Mouse (Mus musculus) midbrain, embryonic 15.5 days (tissue): ENCODE measurements at regions not wholly inside any gene's neighbourhood (a gene's known extent, or its start where the extent isn't known, plus 50 kb on each side); places are given as distances from the start of the nearest gene placed in this dataset.

Experiments used
- ATAC-seq: fragments of 200-750 bp; cut with Nextera tagmentation; replicated peaks from 2 replicates; pipeline ENCODE4 v1.8.0; 2017; ENCODE audit warnings: moderate TSS enrichment
- H3K27ac ChIP-seq: fragments of 300-500 bp; sonication (generic); 2 replicates; pipeline ENCODE4 v1.5.1; 2015; ENCODE audit warnings: mild to moderate bottlenecking, inconsistent platforms
- H3K27me3 ChIP-seq: fragments of 300-500 bp; sonication (generic); replicated peaks from 2 replicates; pipeline ENCODE4 v1.6.1; 2015; ENCODE audit warnings: inconsistent platforms
- H3K36me3 ChIP-seq: fragments of 300-500 bp; sonication (generic); replicated peaks from 2 replicates; pipeline ENCODE4 v1.6.1; 2015; ENCODE audit warnings: inconsistent platforms
- H3K4me1 ChIP-seq: fragments of 300-500 bp; sonication (generic); 2 replicates; pipeline ENCODE4 v1.6.1; 2015; ENCODE audit warnings: inconsistent platforms
- H3K4me2 ChIP-seq: fragments of 300-500 bp; sonication (generic); 2 replicates; pipeline ENCODE4 v1.6.1; 2015; ENCODE audit warnings: inconsistent platforms, mild to moderate bottlenecking, moderate library complexity
- H3K4me3 ChIP-seq: fragments of 300-500 bp; sonication (generic); 2 replicates; pipeline ENCODE4 v1.5.1; 2015; ENCODE audit warnings: mild to moderate bottlenecking, inconsistent platforms
- H3K9ac ChIP-seq: fragments of 300-500 bp; sonication (generic); 2 replicates; pipeline ENCODE4 v1.6.1; 2015; ENCODE audit warnings: mild to moderate bottlenecking, inconsistent platforms
- H3K9me3 ChIP-seq: fragments of 300-500 bp; sonication (generic); 2 replicates; pipeline ENCODE4 v1.6.1; 2016; ENCODE audit warnings: inconsistent platforms
- WGBS: fragments of 180-500 bp; shearing (Covaris S2); methylation state at CpG from one replicate; pipeline ENCODE4 v1.1.7; 2015; ENCODE audit warnings: mixed read lengths; 5-methylcytosine and 5-hydroxymethylcytosine counted together

- Histone ChIP-seq H3K9ac (no peak overlapping the region), H3K4me3 (no peak overlapping the region), H3K36me3 (no peaks in the 10 kb centered on the region), H3K9me3 (no peaks in the 10 kb centered on the region), H3K4me2 (no peak overlapping the region), H3K27ac (0 out of 2 replicates have a peak overlapping the region, but pooled peaks have one; percentile 12), H3K27me3 (no peaks in the 10 kb centered on the region), H3K4me1 (0 out of 2 replicates have a peak, but pooled peaks cover 4% of the 10 kb centered on the region)
- 0 out of 2 replicates have a peak, but pooled peaks have one; percentile 56 for ATAC-seq
- 24% methylated on average over 11 of the region's 11 CpGs for WGBS
These were observed 160.9 kb upstream of the Egln3 start for GRCm38 (mm10) chr12:54364381-54365095.

DNA sequence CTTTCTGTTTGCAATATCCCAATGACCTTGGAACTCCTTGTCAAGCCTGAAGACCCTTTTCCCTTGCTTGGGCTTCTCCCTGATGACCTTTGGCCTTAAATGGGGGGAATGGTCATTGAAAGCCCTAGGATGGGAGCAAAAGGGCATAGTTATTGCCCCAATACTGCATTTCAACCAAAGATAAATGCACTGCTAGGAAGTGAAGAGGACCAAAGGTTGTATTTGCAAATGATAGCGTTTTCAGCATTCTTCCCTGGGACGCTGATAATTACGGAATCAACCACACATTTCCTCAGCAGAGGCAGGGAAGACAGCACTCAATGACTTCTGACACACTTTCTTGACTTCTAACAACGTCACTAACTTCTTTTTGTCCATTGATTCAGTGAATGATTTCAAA, 158.1 kb upstream of the Egln3 start:
- Histone ChIP-seq H3K4me3 (no peak overlapping the region), H3K9ac (no peak overlapping the region), H3K4me2 (no peak overlapping the region), H3K36me3 (no peaks in the 10 kb centered on the region), H3K9me3 (no peaks in the 10 kb centered on the region), H3K27ac (no peak overlapping the region), H3K4me1 (0 out of 2 replicates have a peak, but pooled peaks cover 4% of the 10 kb centered on the region), H3K27me3 (no peaks in the 10 kb centered on the region)
- no peak for ATAC-seq
- WGBS = 94% methylated on average over 4 of the region's 4 CpGs

DNA sequence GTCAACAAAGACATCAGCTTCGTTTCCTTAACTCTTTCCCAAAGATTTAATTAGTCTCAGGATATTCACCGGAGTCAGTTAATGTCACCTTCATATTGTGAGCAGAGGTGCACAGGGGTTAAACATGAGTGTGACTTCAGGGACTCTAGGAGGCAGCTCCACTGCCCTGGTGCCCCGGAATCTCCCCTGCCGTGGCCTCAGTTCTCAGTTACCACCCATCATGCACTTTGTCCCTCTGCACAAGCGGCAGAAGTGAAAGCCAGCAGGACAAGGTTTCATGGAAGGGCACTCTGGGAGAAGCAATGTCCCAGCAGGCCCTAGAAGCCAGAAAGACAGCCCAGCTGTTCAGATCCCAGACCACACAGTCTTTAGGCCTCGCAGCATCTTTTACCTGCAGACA, 150.5 kb upstream of the Egln3 start:
- Histone ChIP-seq H3K27ac (no peak overlapping the region), H3K4me3 (no peak overlapping the region), H3K9me3 (no peaks in the 10 kb centered on the region), H3K9ac (no peak overlapping the region), H3K36me3 (no peaks in the 10 kb centered on the region), H3K4me2 (no peak overlapping the region), H3K27me3 (no peaks in the 10 kb centered on the region), H3K4me1 (peaks cover 9% of the 10 kb centered on the region)
- 30% methylated on average over 6 of the region's 6 CpGs for WGBS
- ATAC-seq = no peak

GRCm38 (mm10) chr12:54353694-54354093, 150.0 kb upstream of the Egln3 start:
- no peak overlapping the region for H3K9ac ChIP-seq
- no peaks in the 10 kb centered on the region for H3K9me3 ChIP-seq
- H3K36me3 ChIP-seq = no peaks in the 10 kb centered on the region
- H3K4me3 ChIP-seq = no peak overlapping the region
- no peak overlapping the region for H3K27ac ChIP-seq
- no peaks in the 10 kb centered on the region for H3K27me3 ChIP-seq
- peaks cover 9% of the 10 kb centered on the region for H3K4me1 ChIP-seq
- no peak overlapping the region for H3K4me2 ChIP-seq
- 41% methylated on average over 7 of the region's 7 CpGs for WGBS
- ATAC-seq = no peak

- Histone ChIP-seq H3K4me1 (peaks cover 9% of the 10 kb centered on the region), H3K36me3 (no peaks in the 10 kb centered on the region), H3K9ac (no peak overlapping the region), H3K4me3 (no peak overlapping the region), H3K27me3 (no peaks in the 10 kb centered on the region), H3K4me2 (peak overlapping the region; percentile 26), H3K9me3 (no peaks in the 10 kb centered on the region), H3K27ac (peak overlapping the region; percentile 35)
- ATAC-seq = no peak
- 50% methylated on average over 10 of the region's 10 CpGs for WGBS
These were observed 149.4 kb upstream of the Egln3 start for GRCm38 (mm10) chr12:54352963-54353606.

- ATAC-seq = no peak
- no peaks in the 10 kb centered on the region for H3K9me3 ChIP-seq
- no peaks in the 10 kb centered on the region for H3K27me3 ChIP-seq
- no peak overlapping the region for H3K4me2 ChIP-seq
- peaks cover 9% of the 10 kb centered on the region for H3K4me1 ChIP-seq
- H3K4me3 ChIP-seq = no peak overlapping the region
- H3K9ac ChIP-seq = no peak overlapping the region
- WGBS = 31% methylated on average over 1 of the region's 1 CpGs
- H3K36me3 ChIP-seq = no peaks in the 10 kb centered on the region
- no peak overlapping the region for H3K27ac ChIP-seq
These were observed 146.6 kb upstream of the Egln3 start for GRCm38 (mm10) chr12:54350293-54350692.

GRCm38 (mm10) chr12:54349403-54349802, 145.7 kb upstream of the Egln3 start:
- 55% methylated on average over 2 of the region's 2 CpGs for WGBS
- peaks cover 9% of the 10 kb centered on the region for H3K4me1 ChIP-seq

GRCm38 (mm10) chr12:54343493-54343892, 139.8 kb upstream of the Egln3 start:
- H3K4me1 ChIP-seq = no peaks in the 10 kb centered on the region
- no peak for ATAC-seq
- 91% methylated on average over 5 of the region's 5 CpGs for WGBS

More at GRCm38 (mm10) chr12:54349403-54349802, 145.7 kb upstream of the Egln3 start:
- Histone ChIP-seq H3K27ac (no peak overlapping the region), H3K4me3 (no peak overlapping the region), H3K4me2 (no peak overlapping the region), H3K9ac (no peak overlapping the region), H3K36me3 (no peaks in the 10 kb centered on the region), H3K27me3 (no peaks in the 10 kb centered on the region), H3K9me3 (no peaks in the 10 kb centered on the region)
- no peak for ATAC-seq

DNA sequence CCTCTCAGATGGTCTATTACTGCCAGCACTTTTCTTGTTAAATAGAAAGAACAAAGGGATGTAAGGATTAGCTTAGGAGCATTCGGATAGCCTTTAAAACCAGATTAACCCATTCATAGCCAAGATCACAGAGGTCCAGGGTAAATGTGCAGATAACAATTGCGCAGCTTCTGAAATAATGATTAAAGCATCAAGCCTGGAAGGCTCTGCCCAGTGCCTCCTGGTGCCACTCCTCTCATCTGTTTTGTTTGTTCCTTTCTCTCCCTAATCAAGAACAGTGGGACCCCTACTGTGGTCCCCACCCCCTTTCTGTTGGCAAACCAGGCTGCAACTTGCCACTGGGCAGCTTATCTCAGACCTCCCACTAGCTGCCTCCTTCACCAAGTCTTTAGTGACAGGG, 131.8 kb upstream of the Egln3 start:
- Histone ChIP-seq H3K9ac (no peak overlapping the region), H3K36me3 (no peaks in the 10 kb centered on the region), H3K27ac (0 out of 2 replicates have a peak overlapping the region, but pooled peaks have one; percentile 9), H3K9me3 (no peaks in the 10 kb centered on the region), H3K27me3 (no peaks in the 10 kb centered on the region), H3K4me1 (peaks cover 17% of the 10 kb centered on the region), H3K4me2 (peak overlapping the region; percentile 7; the same call in 1 of the 2 replicates), H3K4me3 (no peak overlapping the region)
- no peak for ATAC-seq
- WGBS = 13% methylated on average over 2 of the region's 2 CpGs

More at GRCm38 (mm10) chr12:54343493-54343892, 139.8 kb upstream of the Egln3 start:
- H3K4me2 ChIP-seq = no peak overlapping the region
- H3K27me3 ChIP-seq = no peaks in the 10 kb centered on the region
- no peaks in the 10 kb centered on the region for H3K9me3 ChIP-seq
- no peak overlapping the region for H3K4me3 ChIP-seq
- no peak overlapping the region for H3K9ac ChIP-seq
- H3K36me3 ChIP-seq = no peaks in the 10 kb centered on the region
- H3K27ac ChIP-seq = no peak overlapping the region

DNA sequence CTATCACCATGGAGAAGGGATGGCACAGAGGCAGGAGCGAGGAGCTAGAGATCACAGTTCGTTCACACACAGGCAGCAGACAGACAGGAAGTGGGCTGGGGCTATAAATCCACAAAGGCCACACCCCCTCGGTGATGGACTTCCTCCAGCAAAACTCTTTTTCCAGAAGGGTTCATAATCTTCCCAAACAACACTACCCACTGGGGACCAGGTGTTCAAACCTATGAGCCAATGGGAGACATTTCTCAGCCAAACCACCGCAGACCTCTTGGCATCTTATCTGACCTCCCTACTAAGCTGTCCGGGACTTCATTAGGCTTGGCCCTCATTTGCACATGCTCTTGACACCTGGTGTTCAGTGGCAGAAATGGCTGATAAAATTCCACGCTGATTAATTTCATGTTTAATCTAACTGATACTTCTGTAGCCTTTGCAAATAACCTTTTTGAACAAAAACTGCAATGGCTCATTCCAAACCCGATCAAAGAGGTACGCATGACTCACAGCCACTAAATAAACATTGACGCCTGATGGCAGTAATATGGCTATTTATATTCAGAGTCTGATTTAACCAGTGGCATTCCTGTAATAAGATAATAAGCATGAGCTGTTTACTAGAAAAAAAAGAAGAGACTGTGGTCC, 131.0 kb upstream of the Egln3 start:
- Histone ChIP-seq H3K27me3 (no peaks in the 10 kb centered on the region), H3K4me2 (no peak overlapping the region), H3K4me1 (peaks cover 17% of the 10 kb centered on the region), H3K36me3 (no peaks in the 10 kb centered on the region), H3K9me3 (no peaks in the 10 kb centered on the region), H3K27ac (peak overlapping the region; percentile 32; the same call in 1 of the 2 replicates), H3K9ac (no peak overlapping the region), H3K4me3 (no peak overlapping the region)
- peak; percentile 50; the same call in 1 of the 2 replicates for ATAC-seq
- 30% methylated on average over 9 of the region's 9 CpGs for WGBS

GRCm38 (mm10) chr12:54333632-54334321, 130.1 kb upstream of the Egln3 start:
- no peaks in the 10 kb centered on the region for H3K27me3 ChIP-seq
- no peak overlapping the region for H3K4me2 ChIP-seq
- 0 out of 2 replicates have a peak, but pooled peaks have one; percentile 11 for ATAC-seq
- no peaks in the 10 kb centered on the region for H3K9me3 ChIP-seq
- H3K36me3 ChIP-seq = no peaks in the 10 kb centered on the region
- H3K9ac ChIP-seq = no peak overlapping the region
- no peak overlapping the region for H3K4me3 ChIP-seq
- WGBS = 74% methylated on average over 14 of the region's 14 CpGs
- no peak overlapping the region for H3K27ac ChIP-seq
- H3K4me1 ChIP-seq = peaks cover 17% of the 10 kb centered on the region

DNA sequence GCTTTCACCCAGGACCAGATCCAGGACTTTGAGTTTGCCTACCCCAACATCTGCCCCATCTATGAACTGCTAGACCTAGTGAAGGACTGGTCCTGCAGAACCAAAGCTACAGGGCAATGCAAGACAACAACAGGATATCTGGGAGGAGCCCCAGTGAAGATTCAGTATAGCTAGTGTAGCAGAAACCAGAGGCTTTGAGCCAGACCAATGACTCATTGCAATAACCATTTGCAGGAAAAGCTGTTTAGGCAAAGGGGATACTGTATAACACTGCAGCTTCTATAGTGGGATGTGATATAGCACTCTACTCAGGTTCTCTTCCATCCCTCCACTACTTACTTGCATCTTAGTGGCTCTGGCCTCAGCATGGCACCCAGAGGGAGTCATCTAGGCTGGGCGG, 123.8 kb upstream of the Egln3 start:
- Histone ChIP-seq H3K4me2 (no peak overlapping the region), H3K36me3 (no peaks in the 10 kb centered on the region), H3K9me3 (no peaks in the 10 kb centered on the region), H3K27ac (no peak overlapping the region), H3K4me3 (no peak overlapping the region), H3K27me3 (no peaks in the 10 kb centered on the region), H3K4me1 (no peaks in the 10 kb centered on the region), H3K9ac (no peak overlapping the region)
- no peak for ATAC-seq
- 79% methylated on average over 1 of the region's 1 CpGs for WGBS
